Mouse (Mus musculus) CH12.LX (cell line): ENCODE measurements around the gene Ift43. TPM values are rescaled to one million over a fixed set of nuclear protein-coding genes. Genes with fewer than 3 reads are reported as not detected.

Source experiments
- DNase-seq: peaks from one replicate; pipeline ENCODE4 v3.0.0-alpha.2; 2013; ENCODE audit errors: extremely low read depth
- H3K27ac ChIP-seq: 2 replicates; pipeline ENCODE4 v1.5.1; 2012; ENCODE audit warnings: low read depth, mild to moderate bottlenecking, control low read depth, moderate library complexity; ENCODE audit not compliant: insufficient read depth
- H3K27me3 ChIP-seq: replicated peaks from 2 replicates; pipeline ENCODE3; 2012; ENCODE audit warnings: inconsistent platforms
- H3K36me3 ChIP-seq, 2 experiments: replicated peaks in 1 of 2; 2 replicates each; pipeline versions ENCODE3 to v1.6.1; 2012; ENCODE audit warnings: inconsistent platforms in 1 of 2, low read length in 1 of 2, mild to moderate bottlenecking in 1 of 2, mixed read lengths in 1 of 2, moderate library complexity in 1 of 2; ENCODE audit not compliant: control insufficient read depth in 1 of 2, insufficient read depth in 1 of 2
- H3K4me1 ChIP-seq, 2 experiments: 2 replicates each; pipeline ENCODE4 v1.6.1; 2012; ENCODE audit warnings: inconsistent platforms in 1 of 2, moderate library complexity in 1 of 2; ENCODE audit not compliant: insufficient read depth in 2 of 2, control insufficient read depth in 1 of 2
- H3K4me2 ChIP-seq: 2 replicates; pipeline ENCODE4 v1.6.1; 2012; ENCODE audit warnings: low read depth, mild to moderate bottlenecking, control low read depth; ENCODE audit not compliant: poor library complexity, insufficient read depth, severe bottlenecking
- H3K4me3 ChIP-seq, 3 experiments: fragments of 150-350 bp in 1 of 3; sonication (generic) in 1 of 3; replicated peaks in 1 of 3; 2 replicates each; pipeline versions ENCODE3 to v1.5.1; 2011 to 2012; ENCODE audit warnings: low read depth in 2 of 3, low read length in 2 of 3, mild to moderate bottlenecking in 2 of 3, moderate library complexity in 2 of 3, control low read depth in 1 of 3, improper control_type of control experiment in 1 of 3, inconsistent platforms in 1 of 3, mixed read lengths in 1 of 3; ENCODE audit not compliant: poor library complexity in 1 of 3
- H3K79me2 ChIP-seq: replicated peaks from 2 replicates; pipeline ENCODE4 v1.6.1; 2012; ENCODE audit warnings: mild to moderate bottlenecking, moderate library complexity; ENCODE audit not compliant: control insufficient read depth, poor library complexity, insufficient read depth, severe bottlenecking; ENCODE audit errors: extremely low read depth
- H3K9ac ChIP-seq: 2 replicates; pipeline ENCODE4 v1.6.1; 2012; ENCODE audit warnings: low read depth, mild to moderate bottlenecking, control low read depth, moderate library complexity; ENCODE audit not compliant: insufficient read depth
- H3K9me3 ChIP-seq: replicated peaks from 2 replicates; pipeline ENCODE3; 2012; ENCODE audit warnings: low read length, inconsistent platforms, mixed read lengths
- CTCF ChIP-seq, 2 experiments: IDR thresholded peaks in 1 of 2; conservative IDR thresholded peaks in 1 of 2; 2 replicates each; pipeline ENCODE4 v1.5.1; 2011 to 2012; ENCODE audit warnings: low read depth in 2 of 2, low read length in 2 of 2, improper control_type of control experiment in 1 of 2, inconsistent platforms in 1 of 2, mild to moderate bottlenecking in 1 of 2, moderate library complexity in 1 of 2
- E2F4 ChIP-seq: IDR thresholded peaks from 2 replicates; pipeline ENCODE4 v1.6.1; 2011; ENCODE audit warnings: low read depth, low read length, improper control_type of control experiment; ENCODE audit not compliant: insufficient replicate concordance
- ETS1 ChIP-seq: conservative IDR thresholded peaks from 2 replicates; pipeline ENCODE4 v1.6.1; 2012; ENCODE audit warnings: low read depth, mild to moderate bottlenecking, inconsistent platforms, low read length, improper control_type of control experiment, moderate library complexity
- GABPA ChIP-seq: IDR thresholded peaks from 2 replicates; pipeline ENCODE4 v1.6.1; 2012; ENCODE audit warnings: low read depth, low read length, improper control_type of control experiment, inconsistent platforms; ENCODE audit not compliant: insufficient replicate concordance
- HCFC1 ChIP-seq: IDR thresholded peaks from 2 replicates; pipeline ENCODE4 v1.6.1; 2012; ENCODE audit warnings: low read depth, mild to moderate bottlenecking, inconsistent platforms, low read length, improper control_type of control experiment
- IRF4 ChIP-seq: IDR thresholded peaks from 2 replicates; pipeline ENCODE4 v1.6.1; 2014; ENCODE audit warnings: low read depth, mild to moderate bottlenecking, inconsistent platforms, low read length, improper control_type of control experiment
- JUND ChIP-seq: conservative IDR thresholded peaks from 2 replicates; pipeline ENCODE4 v1.6.1; 2011; ENCODE audit warnings: low read depth, low read length, improper control_type of control experiment
- MAFK ChIP-seq: IDR thresholded peaks from 2 replicates; pipeline ENCODE4 v1.6.1; 2011; ENCODE audit warnings: low read length, improper control_type of control experiment; ENCODE audit not compliant: insufficient replicate concordance
- MEF2A ChIP-seq: IDR thresholded peaks from 2 replicates; pipeline ENCODE4 v1.6.1; 2014; ENCODE audit warnings: low read depth, mild to moderate bottlenecking, inconsistent platforms, low read length, improper control_type of control experiment, borderline replicate concordance
- MXI1 ChIP-seq: IDR thresholded peaks from 2 replicates; pipeline ENCODE4 v1.6.1; 2011; ENCODE audit warnings: mild to moderate bottlenecking, low read depth, low read length, improper control_type of control experiment
- MYC ChIP-seq: IDR thresholded peaks from 2 replicates; pipeline ENCODE4 v1.6.1; 2011; ENCODE audit warnings: low read depth, mild to moderate bottlenecking, improper control_type of control experiment, low read length
- NELFE ChIP-seq: IDR thresholded peaks from 2 replicates; pipeline ENCODE4 v1.6.1; 2011; ENCODE audit warnings: low read depth, low read length, improper control_type of control experiment
- NRF1 ChIP-seq: IDR thresholded peaks from 2 replicates; pipeline ENCODE4 v1.6.1; 2014; ENCODE audit warnings: low read depth, mild to moderate bottlenecking, inconsistent platforms, low read length, improper control_type of control experiment, moderate library complexity
- PAX5 ChIP-seq: IDR thresholded peaks from 2 replicates; pipeline ENCODE4 v1.6.1; 2012; ENCODE audit warnings: low read length, inconsistent platforms, mixed read lengths
- POLR2A ChIP-seq: IDR thresholded peaks from 2 replicates; pipeline ENCODE4 v1.6.1; 2011; ENCODE audit warnings: low read depth, mild to moderate bottlenecking, improper control_type of control experiment, low read length
- RCOR1 ChIP-seq: conservative IDR thresholded peaks from 2 replicates; pipeline ENCODE4 v1.6.1; 2012; ENCODE audit warnings: low read depth, mild to moderate bottlenecking, inconsistent platforms, low read length, improper control_type of control experiment
- SIN3A ChIP-seq: IDR thresholded peaks from 2 replicates; pipeline ENCODE4 v1.6.1; 2012; ENCODE audit warnings: low read length, improper control_type of control experiment, inconsistent platforms
- ZKSCAN1 ChIP-seq: IDR thresholded peaks from 2 replicates; pipeline ENCODE4 v1.6.1; 2012; ENCODE audit warnings: low read depth, inconsistent platforms, low read length, improper control_type of control experiment, borderline replicate concordance
- dilution Hi-C: fragments of 300-500 bp; cut with MboI; formaldehyde crosslinking; loops from 2 replicates; pipeline ENCODE4 v1.14.3; 2020; ENCODE audit warnings: low sequenced_read_pairs; ENCODE audit not compliant: extremely low pct_unique_long_range_greater_than_20kb, extremely low pct_ligation_motif_present
- in situ Hi-C: fragments of 300-500 bp; cut with MboI; formaldehyde crosslinking; loops from 3 replicates; pipeline ENCODE4 v1.14.3; 2019; ENCODE audit warnings: low sequenced_read_pairs, low pct_ligation_motif_present, low pct_unique_long_range_greater_than_20kb, mixed read lengths
- polyA plus RNA-seq: library from polyadenylated mRNA; unstranded; fragments of >175 nt; gene quantifications from 2 replicates; pipeline ENCODE4 v1.2.1, GENCODE M21; 2012; ENCODE audit warnings: low read depth; ENCODE audit not compliant: insufficient read length
- total RNA-seq, 2 experiments: library from RNA; depleted of rRNA; stranded (reverse); fragments of 300-350 nt in 1 of 2; fragments of >200 nt in 1 of 2; gene quantifications; 2 replicates each; pipeline ENCODE4 v1.2.3; 2012 to 2014

Ift43 gene
- total and polyA plus RNA-seq, 3 experiments, result 2.0 to 8.6 (median 2.8) TPM

GRCm38 (mm10) chr12:86055306-86055705 lies 27.0 kb upstream of the Ift43 start:
- Histone ChIP-seq H3K27ac (no peak overlapping the region), H3K9ac (no peak overlapping the region), H3K4me2 (no peak overlapping the region), H3K27me3 (no peaks in the 10 kb centered on the region), H3K9me3 (no peaks in the 10 kb centered on the region), H3K79me2 (no peaks in the 10 kb centered on the region), H3K36me3 (peaks cover 0 to 5% of the 10 kb centered on the region in 2 experiments)
- dilution Hi-C loops (no loop called here), in situ Hi-C loops (no loop called here)
- DNase-seq, result no peak
- TF ChIP-seq E2F4 (no peak), HCFC1 (no peak), JUND (no peak), SIN3A (no peak), MAFK (no peak), RCOR1 (no peak), MEF2A (no peak), GABPA (no peak), NRF1 (no peak), MYC (no peak), IRF4 (no peak), ETS1 (no peak), CTCF (conservative IDR thresholded peaks at IDR 0.05 in 1 of 2, IDR thresholded peaks at IDR 0.05 in 1 of 2; ENCODE audit: low read depth in 2 of 2, low read length in 2 of 2) (no peak), ZKSCAN1 (no peak), MXI1 (no peak)
- TF ChIP-seq, all 38 proteins: peak for 0
- H3K4me3 ChIP-seq, result no peak overlapping the region
- H3K4me1 ChIP-seq, result peaks cover 9 to 22% of the 10 kb centered on the region in 2 experiments

- TF ChIP-seq PAX5 (no peak), NELFE (no peak), POLR2A (no peak)
- TF ChIP-seq, all 38 proteins: peak for 0
- peaks cover 9 to 12% of the 10 kb centered on the region in 2 experiments for H3K4me1 ChIP-seq
- no peak overlapping the region for H3K4me3 ChIP-seq
- H3K27ac ChIP-seq, result no peak overlapping the region
- H3K36me3 ChIP-seq, result peaks cover 0 to 5% of the 10 kb centered on the region in 2 experiments
- H3K4me2 ChIP-seq, result no peak overlapping the region
- no peak overlapping the region for H3K9ac ChIP-seq
- DNase-seq, result no peak
- dilution Hi-C loops, result no loop called here
- H3K9me3 ChIP-seq, result no peaks in the 10 kb centered on the region
- in situ Hi-C loops, result no loop called here
- H3K79me2 ChIP-seq, result no peaks in the 10 kb centered on the region
- no peaks in the 10 kb centered on the region for H3K27me3 ChIP-seq
Observed at GRCm38 (mm10) chr12:86056976-86057375, 25.4 kb upstream of the Ift43 start.
